Mouse (Mus musculus) C2C12 (cell line): ENCODE data around the gene Tbxas1.

Experiments used
- CEBPB ChIP-seq: IDR thresholded peaks from one replicate; pipeline ENCODE4 v1.6.1; 2011; ENCODE audit warnings: low read depth, mild to moderate bottlenecking, control low read depth, moderate library complexity
- CTCF ChIP-seq: IDR thresholded peaks from one replicate; pipeline ENCODE4 v1.5.1; 2011; ENCODE audit not compliant: control insufficient read depth, insufficient read depth, insufficient read length
- FOSL1 ChIP-seq: IDR thresholded peaks from one replicate; pipeline ENCODE4 v1.8.0; 2011; ENCODE audit warnings: mild to moderate bottlenecking, low read length; ENCODE audit not compliant: poor library complexity, insufficient read depth, severe bottlenecking
- MAX ChIP-seq: IDR thresholded peaks from one replicate; pipeline ENCODE4 v1.6.1; 2011; ENCODE audit warnings: mild to moderate bottlenecking, control low read depth
- MYOG ChIP-seq: IDR thresholded peaks from one replicate; pipeline ENCODE4 v1.6.1; 2011; ENCODE audit not compliant: control insufficient read depth, insufficient read length; ENCODE audit errors: extremely low read depth
- USF1 ChIP-seq: IDR thresholded peaks from one replicate; pipeline ENCODE4 v1.6.1; 2011; ENCODE audit warnings: low read depth, mild to moderate bottlenecking, control low read depth, moderate library complexity

- TF ChIP-seq CTCF (no peak), MAX (no peak), FOSL1 (peak; percentile 26), CEBPB (no peak), USF1 (no peak), MYOG (no peak)
Measured at GRCm38 (mm10) chr6:38956641-38957040, 81.4 kb downstream of the Tbxas1 start.
